Mouse (Mus musculus) erythroblast, embryonic 14.5 days (primary cell): Measurements from ENCODE around the gene Fbxw4. TPM values are rescaled to one million over a fixed set of nuclear protein-coding genes. Genes with fewer than 3 reads are reported as not detected.

ENCODE experiments used
- H3K27me3 ChIP-seq: 2 replicates; pipeline ENCODE4 v1.6.1; 2012; ENCODE audit warnings: inconsistent platforms; ENCODE audit not compliant: control insufficient read depth
- H3K36me3 ChIP-seq: 2 replicates; pipeline ENCODE4 v1.6.1; 2012; ENCODE audit warnings: mild to moderate bottlenecking, inconsistent platforms; ENCODE audit not compliant: control insufficient read depth
- H3K4me1 ChIP-seq: 2 replicates; pipeline ENCODE4 v1.6.1; 2012; ENCODE audit warnings: inconsistent platforms; ENCODE audit not compliant: control insufficient read depth
- H3K4me3 ChIP-seq: replicated peaks from 2 replicates; pipeline ENCODE3; 2012; ENCODE audit warnings: moderate library complexity, mild to moderate bottlenecking, inconsistent platforms
- H3K9me3 ChIP-seq: 2 replicates; pipeline ENCODE4 v1.6.1; 2012; ENCODE audit warnings: low read length, inconsistent platforms, mixed read lengths; ENCODE audit not compliant: control insufficient read depth
- GATA1 ChIP-seq: IDR thresholded peaks from 2 replicates; pipeline ENCODE4 v1.6.1; 2012; ENCODE audit warnings: low read length, inconsistent platforms, mixed read lengths
- TAL1 ChIP-seq: IDR thresholded peaks from 3 replicates; pipeline ENCODE4 v1.6.1; 2012; ENCODE audit warnings: low read length, inconsistent platforms, mixed read lengths
- polyA plus RNA-seq: library from polyadenylated mRNA; stranded (reverse); fragments of >175 nt; gene quantifications from 2 replicates; pipeline ENCODE4 v1.2.3, GENCODE M21; 2012

Fbxw4 gene
- polyA plus RNA-seq, 1 experiment = 8.5 TPM

- TF ChIP-seq TAL1 = no peak
- TF ChIP-seq GATA1 = no peak
- Histone ChIP-seq H3K4me3 (no peak overlapping the region), H3K36me3 (peaks cover 39% of the 10 kb centered on the region)
These were observed 68.4 kb downstream of the Fbxw4 start for GRCm38 (mm10) chr19:45591704-45592103.

GRCm38 (mm10) chr19:45589761-45590160, 70.4 kb downstream of the Fbxw4 start:
- Histone ChIP-seq H3K4me3 (no peak overlapping the region), H3K4me1 (peaks cover 15% of the 10 kb centered on the region), H3K36me3 (peaks cover 50% of the 10 kb centered on the region), H3K9me3 (no peaks in the 10 kb centered on the region), H3K27me3 (no peaks in the 10 kb centered on the region)
- TF ChIP-seq GATA1 = no peak
- no peak for TF ChIP-seq TAL1

More at GRCm38 (mm10) chr19:45591704-45592103, 68.4 kb downstream of the Fbxw4 start:
- Histone ChIP-seq H3K9me3 (no peaks in the 10 kb centered on the region), H3K4me1 (peaks cover 15% of the 10 kb centered on the region), H3K27me3 (no peaks in the 10 kb centered on the region)

GRCm38 (mm10) chr19:45587509-45588292, 72.4 kb downstream of the Fbxw4 start:
- H3K4me1 ChIP-seq = peaks cover 4% of the 10 kb centered on the region
- H3K36me3 ChIP-seq = peaks cover 60% of the 10 kb centered on the region
- no peaks in the 10 kb centered on the region for H3K9me3 ChIP-seq
- no peak overlapping the region for H3K4me3 ChIP-seq
- TF ChIP-seq GATA1 (no peak), TAL1 (no peak)
- no peaks in the 10 kb centered on the region for H3K27me3 ChIP-seq

- H3K27me3 ChIP-seq = no peaks in the 10 kb centered on the region
- H3K4me3 ChIP-seq = no peak overlapping the region
- peaks cover 60% of the 10 kb centered on the region for H3K36me3 ChIP-seq
- H3K9me3 ChIP-seq = no peaks in the 10 kb centered on the region
- no peak for TF ChIP-seq TAL1
- no peak for TF ChIP-seq GATA1
- H3K4me1 ChIP-seq = peaks cover 7% of the 10 kb centered on the region
These were observed 73.3 kb downstream of the Fbxw4 start for GRCm38 (mm10) chr19:45586850-45587249.

GRCm38 (mm10) chr19:45584856-45585620, 75.1 kb downstream of the Fbxw4 start:
- TF ChIP-seq GATA1 (no peak), TAL1 (no peak)
- H3K9me3 ChIP-seq = peaks cover 3% of the 10 kb centered on the region; the same call in 1 of the 2 replicates
- peaks cover 64% of the 10 kb centered on the region for H3K36me3 ChIP-seq
- H3K27me3 ChIP-seq = no peaks in the 10 kb centered on the region
- H3K4me3 ChIP-seq = no peak overlapping the region
- peaks cover 9% of the 10 kb centered on the region for H3K4me1 ChIP-seq

GRCm38 (mm10) chr19:45583136-45583535, 77.0 kb downstream of the Fbxw4 start:
- no peak overlapping the region for H3K4me3 ChIP-seq
- H3K36me3 ChIP-seq = peaks cover 72% of the 10 kb centered on the region
- TF ChIP-seq GATA1 (no peak), TAL1 (no peak)
- peaks cover 3% of the 10 kb centered on the region; the same call in 1 of the 2 replicates for H3K9me3 ChIP-seq
- no peaks in the 10 kb centered on the region for H3K27me3 ChIP-seq
- peaks cover 9% of the 10 kb centered on the region for H3K4me1 ChIP-seq

GRCm38 (mm10) chr19:45582161-45582560, 78.0 kb downstream of the Fbxw4 start:
- Histone ChIP-seq H3K9me3 (peaks cover 3% of the 10 kb centered on the region; the same call in 1 of the 2 replicates), H3K4me3 (no peak overlapping the region), H3K4me1 (peaks cover 13% of the 10 kb centered on the region), H3K27me3 (no peaks in the 10 kb centered on the region), H3K36me3 (peaks cover 73% of the 10 kb centered on the region)
- TF ChIP-seq GATA1 = no peak
- TF ChIP-seq TAL1 = no peak

GRCm38 (mm10) chr19:45581257-45581656, 78.9 kb downstream of the Fbxw4 start:
- peaks cover 3% of the 10 kb centered on the region; the same call in 1 of the 2 replicates for H3K9me3 ChIP-seq
- no peaks in the 10 kb centered on the region for H3K27me3 ChIP-seq
- no peak overlapping the region for H3K4me3 ChIP-seq
- peaks cover 74% of the 10 kb centered on the region for H3K36me3 ChIP-seq
- H3K4me1 ChIP-seq = peaks cover 17% of the 10 kb centered on the region
- no peak for TF ChIP-seq TAL1
- TF ChIP-seq GATA1 = no peak

- Histone ChIP-seq H3K27me3 (no peaks in the 10 kb centered on the region), H3K36me3 (peaks cover 66% of the 10 kb centered on the region), H3K4me1 (peaks cover 27% of the 10 kb centered on the region), H3K4me3 (no peak overlapping the region), H3K9me3 (peaks cover 3% of the 10 kb centered on the region; the same call in 1 of the 2 replicates)
- TF ChIP-seq TAL1 (no peak), GATA1 (no peak)
These were observed 79.9 kb downstream of the Fbxw4 start for GRCm38 (mm10) chr19:45580235-45580634.
